Mouse (Mus musculus): ENCODE measurements around the gene Ube2d3. TPM values are rescaled to one million over a fixed set of nuclear protein-coding genes. Genes with fewer than 3 reads are reported as not detected.
A peak's percentile ranks its signal among the peaks of the same experiment; 100 is the strongest.

Gene Ube2d3
- polyA plus RNA-seq (2014; fragmentation: Nextera tagmentation; extraction: Ambion mirVana), result 693 and 733 TPM in 2 replicates

- Histone ChIP-seq H3K4me3 (ENCODE audit: low read depth, low read length) (peak within 1 kb of the TSS; percentile 98), H3K9me3 (ENCODE audit: control insufficient read depth, low read length) (no peaks in the 10 kb centered on the region), H3K4me1 (ENCODE audit: control insufficient read depth, insufficient read depth, low read length) (peaks cover 16% of the 10 kb centered on the region), H3K9ac (ENCODE audit: low read length) (peak within 1 kb of the TSS; percentile 97), H3K4me2 (peak within 1 kb of the TSS; percentile 83), H3K27me3 (ENCODE audit: control insufficient read depth, insufficient read depth, low read length) (no peaks in the 10 kb centered on the region), H3K27ac (ENCODE audit: low read depth, low read length) (peak within 1 kb of the TSS; percentile 100), H3K36me3 (ENCODE audit: control insufficient read depth, insufficient read depth, low read length) (no peaks in the 10 kb centered on the region)
- DNase-seq (ENCODE audit: low spot score, missing footprints) (peak; percentile 100), ATAC-seq (ENCODE audit: low FRiP score) (peak; percentile 93)
- under 1% methylated on average over 56 of the region's 56 CpGs for WGBS
These were observed at the start of gene Ube2d3 for GRCm38 (mm10) chr3:135437758-135438495. Gene Ube2d3 (plus strand): TSS chr3:135438149.

- no peak overlapping the region for H3K4me3 ChIP-seq (ENCODE audit: low read depth, low read length)
- no peaks in the 10 kb centered on the region for H3K27me3 ChIP-seq (ENCODE audit: control insufficient read depth, insufficient read depth, low read length)
- no peak overlapping the region for H3K27ac ChIP-seq (ENCODE audit: low read depth, low read length)
- no peaks in the 10 kb centered on the region for H3K4me1 ChIP-seq (ENCODE audit: control insufficient read depth, insufficient read depth, low read length)
- H3K9me3 ChIP-seq (ENCODE audit: control insufficient read depth, low read length), result no peaks in the 10 kb centered on the region
- WGBS, result 83% methylated on average over 6 of the region's 6 CpGs
- no peak for DNase-seq (ENCODE audit: low spot score, missing footprints)
- H3K36me3 ChIP-seq (ENCODE audit: control insufficient read depth, insufficient read depth, low read length), result no peaks in the 10 kb centered on the region
- ATAC-seq (ENCODE audit: low FRiP score), result no peak
- H3K9ac ChIP-seq (ENCODE audit: low read length), result no peak overlapping the region
- H3K4me2 ChIP-seq, result no peak overlapping the region
These were observed 44.8 kb upstream of the Ube2d3 start for GRCm38 (mm10) chr3:135393186-135393585.

- Histone ChIP-seq H3K9me3 (ENCODE audit: control insufficient read depth, low read length) (no peaks in the 10 kb centered on the region), H3K4me1 (ENCODE audit: control insufficient read depth, insufficient read depth, low read length) (no peaks in the 10 kb centered on the region), H3K27me3 (ENCODE audit: control insufficient read depth, insufficient read depth, low read length) (no peaks in the 10 kb centered on the region), H3K9ac (ENCODE audit: low read length) (no peak overlapping the region), H3K4me3 (ENCODE audit: low read depth, low read length) (no peak overlapping the region), H3K4me2 (no peak overlapping the region), H3K36me3 (ENCODE audit: control insufficient read depth, insufficient read depth, low read length) (no peaks in the 10 kb centered on the region), H3K27ac (ENCODE audit: low read depth, low read length) (no peak overlapping the region)
- no peak for DNase-seq (ENCODE audit: low spot score, missing footprints)
- 81% methylated on average over 5 of the region's 5 CpGs for WGBS
- no peak for ATAC-seq (ENCODE audit: low FRiP score)
These were observed 42.9 kb upstream of the Ube2d3 start for GRCm38 (mm10) chr3:135395085-135395484.

- H3K4me1 ChIP-seq (ENCODE audit: control insufficient read depth, insufficient read depth, low read length), result no peaks in the 10 kb centered on the region
- H3K27ac ChIP-seq (ENCODE audit: low read depth, low read length), result no peak overlapping the region
- H3K4me2 ChIP-seq, result no peak overlapping the region
- H3K9me3 ChIP-seq (ENCODE audit: control insufficient read depth, low read length), result no peaks in the 10 kb centered on the region
- no peaks in the 10 kb centered on the region for H3K36me3 ChIP-seq (ENCODE audit: control insufficient read depth, insufficient read depth, low read length)
- no peak overlapping the region for H3K9ac ChIP-seq (ENCODE audit: low read length)
- H3K27me3 ChIP-seq (ENCODE audit: control insufficient read depth, insufficient read depth, low read length), result no peaks in the 10 kb centered on the region
- DNase-seq (ENCODE audit: low spot score, missing footprints) (no peak), ATAC-seq (ENCODE audit: low FRiP score) (0 out of 2 replicates have a peak, but pooled peaks have one; percentile 24)
- no peak overlapping the region for H3K4me3 ChIP-seq (ENCODE audit: low read depth, low read length)
- 75% methylated on average over 6 of the region's 6 CpGs for WGBS
These were observed 41.9 kb upstream of the Ube2d3 start for GRCm38 (mm10) chr3:135396081-135396480.

GRCm38 (mm10) chr3:135397112-135397511 is 40.8 kb upstream of the Ube2d3 start:
- no peaks in the 10 kb centered on the region; the same call in 1 of the 2 replicates for H3K4me1 ChIP-seq (ENCODE audit: control insufficient read depth, insufficient read depth, low read length)
- H3K9ac ChIP-seq (ENCODE audit: low read length), result no peak overlapping the region
- H3K9me3 ChIP-seq (ENCODE audit: control insufficient read depth, low read length), result no peaks in the 10 kb centered on the region
- DNase-seq (ENCODE audit: low spot score, missing footprints) (no peak), ATAC-seq (ENCODE audit: low FRiP score) (no peak)
- H3K4me3 ChIP-seq (ENCODE audit: low read depth, low read length), result no peak overlapping the region
- no peak overlapping the region for H3K4me2 ChIP-seq
- H3K27ac ChIP-seq (ENCODE audit: low read depth, low read length), result no peak overlapping the region
- no peaks in the 10 kb centered on the region for H3K36me3 ChIP-seq (ENCODE audit: control insufficient read depth, insufficient read depth, low read length)
- no peaks in the 10 kb centered on the region for H3K27me3 ChIP-seq (ENCODE audit: control insufficient read depth, insufficient read depth, low read length)

- H3K9ac ChIP-seq (ENCODE audit: low read length), result no peak overlapping the region
- H3K4me3 ChIP-seq (ENCODE audit: low read depth, low read length), result no peak overlapping the region
- H3K4me2 ChIP-seq, result no peak overlapping the region
- 13% methylated on average over 10 of the region's 10 CpGs for WGBS
- no peak overlapping the region for H3K27ac ChIP-seq (ENCODE audit: low read depth, low read length)
- DNase-seq (ENCODE audit: low spot score, missing footprints), result peak; percentile 98
- H3K36me3 ChIP-seq (ENCODE audit: control insufficient read depth, insufficient read depth, low read length), result no peaks in the 10 kb centered on the region; the same call in 1 of the 2 replicates
- no peaks in the 10 kb centered on the region; the same call in 1 of the 2 replicates for H3K4me1 ChIP-seq (ENCODE audit: control insufficient read depth, insufficient read depth, low read length)
- peak; percentile 83 for ATAC-seq (ENCODE audit: low FRiP score)
- no peaks in the 10 kb centered on the region for H3K9me3 ChIP-seq (ENCODE audit: control insufficient read depth, low read length)
- H3K27me3 ChIP-seq (ENCODE audit: control insufficient read depth, insufficient read depth, low read length), result no peaks in the 10 kb centered on the region
These were observed 35.7 kb upstream of the Ube2d3 start for GRCm38 (mm10) chr3:135402201-135402658.

GRCm38 (mm10) chr3:135403211-135403610 is 34.7 kb upstream of the Ube2d3 start:
- H3K4me1 ChIP-seq (ENCODE audit: control insufficient read depth, insufficient read depth, low read length), result no peaks in the 10 kb centered on the region; the same call in 1 of the 2 replicates
- H3K4me3 ChIP-seq (ENCODE audit: low read depth, low read length), result no peak overlapping the region
- H3K27ac ChIP-seq (ENCODE audit: low read depth, low read length), result no peak overlapping the region
- H3K9ac ChIP-seq (ENCODE audit: low read length), result no peak overlapping the region
- WGBS, result 88% methylated on average over 9 of the region's 9 CpGs
- no peaks in the 10 kb centered on the region for H3K9me3 ChIP-seq (ENCODE audit: control insufficient read depth, low read length)
- ATAC-seq (ENCODE audit: low FRiP score) (no peak), DNase-seq (ENCODE audit: low spot score, missing footprints) (no peak)
- no peak overlapping the region for H3K4me2 ChIP-seq
- H3K36me3 ChIP-seq (ENCODE audit: control insufficient read depth, insufficient read depth, low read length), result no peaks in the 10 kb centered on the region; the same call in 1 of the 2 replicates
- no peaks in the 10 kb centered on the region for H3K27me3 ChIP-seq (ENCODE audit: control insufficient read depth, insufficient read depth, low read length)

- H3K27ac ChIP-seq (ENCODE audit: low read depth, low read length), result no peak overlapping the region
- DNase-seq (ENCODE audit: low spot score, missing footprints) (no peak), ATAC-seq (ENCODE audit: low FRiP score) (no peak)
- H3K9ac ChIP-seq (ENCODE audit: low read length), result no peak overlapping the region
- H3K4me2 ChIP-seq, result no peak overlapping the region
- H3K4me3 ChIP-seq (ENCODE audit: low read depth, low read length), result no peak overlapping the region
- no peaks in the 10 kb centered on the region for H3K9me3 ChIP-seq (ENCODE audit: control insufficient read depth, low read length)
- no peaks in the 10 kb centered on the region for H3K27me3 ChIP-seq (ENCODE audit: control insufficient read depth, insufficient read depth, low read length)
- H3K36me3 ChIP-seq (ENCODE audit: control insufficient read depth, insufficient read depth, low read length), result no peaks in the 10 kb centered on the region; the same call in 1 of the 2 replicates
- H3K4me1 ChIP-seq (ENCODE audit: control insufficient read depth, insufficient read depth, low read length), result no peaks in the 10 kb centered on the region; the same call in 1 of the 2 replicates
- WGBS, result 75% methylated on average over 5 of the region's 5 CpGs
These were observed 34.1 kb upstream of the Ube2d3 start for GRCm38 (mm10) chr3:135403856-135404255.

GRCm38 (mm10) chr3:135404599-135404998 is 33.4 kb upstream of the Ube2d3 start:
- Histone ChIP-seq H3K9ac (ENCODE audit: low read length) (no peak overlapping the region), H3K9me3 (ENCODE audit: control insufficient read depth, low read length) (no peaks in the 10 kb centered on the region; the same call in 1 of the 2 replicates), H3K4me3 (ENCODE audit: low read depth, low read length) (no peak overlapping the region), H3K36me3 (ENCODE audit: control insufficient read depth, insufficient read depth, low read length) (peaks cover 4% of the 10 kb centered on the region), H3K4me2 (no peak overlapping the region), H3K27me3 (ENCODE audit: control insufficient read depth, insufficient read depth, low read length) (no peaks in the 10 kb centered on the region), H3K27ac (ENCODE audit: low read depth, low read length) (no peak overlapping the region), H3K4me1 (ENCODE audit: control insufficient read depth, insufficient read depth, low read length) (no peaks in the 10 kb centered on the region; the same call in 1 of the 2 replicates)
- WGBS, result 91% methylated on average over 4 of the region's 4 CpGs
- DNase-seq (ENCODE audit: low spot score, missing footprints) (no peak), ATAC-seq (ENCODE audit: low FRiP score) (no peak)

Data from midbrain, embryonic 11.5 days (tissue).